Mouse (Mus musculus) stomach, postnatal 0 days (tissue): ENCODE results near the gene B3gnt2. TPM values are rescaled to one million over a fixed set of nuclear protein-coding genes. Genes with fewer than 3 reads are reported as not detected.

Source experiments
- ATAC-seq: fragments of 200-750 bp; cut with Nextera tagmentation; 2 replicates; pipeline ENCODE4 v1.8.0; 2017; ENCODE audit not compliant: low FRiP score, low TSS enrichment
- DNase-seq: peaks from one replicate; pipeline ENCODE4 v3.0.0-alpha.2; 2016; ENCODE audit warnings: low spot score
- H3K27ac ChIP-seq: fragments of 300-500 bp; sonication (generic); replicated peaks from 2 replicates; pipeline ENCODE4 v1.5.1; 2014; ENCODE audit warnings: mild to moderate bottlenecking, control low read depth
- H3K27me3 ChIP-seq: fragments of 300-500 bp; sonication (generic); 2 replicates; pipeline ENCODE4 v1.6.1; 2014; ENCODE audit warnings: low read length; ENCODE audit not compliant: control insufficient read depth, insufficient read depth
- H3K36me3 ChIP-seq: fragments of 300-500 bp; sonication (generic); 2 replicates; pipeline ENCODE4 v1.6.1; 2014; ENCODE audit warnings: low read length, mixed read lengths; ENCODE audit not compliant: control insufficient read depth, insufficient read depth
- H3K4me1 ChIP-seq: fragments of 300-500 bp; sonication (generic); replicated peaks from 2 replicates; pipeline ENCODE4 v1.6.1; 2014; ENCODE audit warnings: antibody characterized with exemption; ENCODE audit not compliant: control insufficient read depth, insufficient read depth
- H3K4me2 ChIP-seq: fragments of 300-500 bp; sonication (generic); replicated peaks from 2 replicates; pipeline ENCODE4 v1.6.1; 2014; ENCODE audit warnings: low read depth, mild to moderate bottlenecking, control low read depth, moderate library complexity
- H3K4me3 ChIP-seq: fragments of 300-500 bp; sonication (generic); 2 replicates; pipeline ENCODE4 v1.5.1; 2014; ENCODE audit warnings: low read depth, low read length, control low read depth
- H3K9ac ChIP-seq: fragments of 300-500 bp; sonication (generic); 2 replicates; pipeline ENCODE4 v1.6.1; 2014; ENCODE audit warnings: mild to moderate bottlenecking, low read length, control low read depth, mixed read lengths
- H3K9me3 ChIP-seq: fragments of 300-500 bp; sonication (generic); 2 replicates; pipeline ENCODE4 v1.6.1; 2016; ENCODE audit warnings: low read length; ENCODE audit not compliant: control insufficient read depth
- CTCF ChIP-seq: IDR thresholded peaks from 2 replicates; pipeline ENCODE4 v1.5.1; 2016; ENCODE audit warnings: antibody characterized with exemption, low read depth, mild to moderate bottlenecking, moderate library complexity
- EP300 ChIP-seq: optimal IDR thresholded peaks from 2 replicates; pipeline ENCODE3; 2016; ENCODE audit warnings: antibody characterized with exemption
- WGBS: fragments of 180-500 bp; shearing (Covaris S2); extraction: QIAGEN DNeasy Blood & Tissue Kit; methylation state at CpG from one replicate; pipeline ENCODE4 v1.1.7; 2014; 5-methylcytosine and 5-hydroxymethylcytosine counted together
- polyA plus RNA-seq: library from polyadenylated mRNA; unstranded; fragments of >200 nt; fragmentation: Nextera tagmentation; extraction: Ambion mirVana; gene quantifications from 2 replicates; pipeline ENCODE4 v1.2.1, GENCODE M21; 2015

B3gnt2 gene
- polyA plus RNA-seq, 1 experiment from 2014 or later = 18.4 TPM

DNA sequence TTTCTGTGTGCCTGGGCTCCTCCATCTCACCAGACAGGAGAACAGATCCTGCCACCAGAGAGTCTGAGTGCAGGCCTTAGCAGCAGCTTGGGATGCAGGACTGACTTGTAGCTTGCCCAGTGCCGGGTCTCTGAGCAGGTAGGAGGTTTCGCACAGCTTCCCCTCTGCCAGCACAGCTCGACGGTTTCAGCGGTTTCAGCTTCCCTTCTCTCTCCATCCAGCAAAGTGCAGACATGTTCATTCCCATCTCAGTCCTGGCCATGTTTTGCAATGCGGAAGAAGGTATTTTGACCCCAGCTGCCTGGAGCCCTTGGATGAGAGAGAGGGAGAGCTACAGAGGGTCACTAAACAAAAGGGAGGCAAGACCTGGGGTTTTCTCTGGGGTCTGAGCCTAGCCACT lies 30.1 kb downstream of the B3gnt2 start:
- WGBS = 52% methylated on average over 6 of the region's 6 CpGs
- Histone ChIP-seq H3K27me3 (no peaks in the 10 kb centered on the region), H3K4me2 (no peak overlapping the region), H3K36me3 (0 out of 2 replicates have a peak, but pooled peaks cover 3% of the 10 kb centered on the region), H3K4me1 (no peaks in the 10 kb centered on the region), H3K4me3 (no peak overlapping the region), H3K27ac (peak overlapping the region; percentile 59; the same call in 1 of the 2 replicates), H3K9me3 (no peaks in the 10 kb centered on the region), H3K9ac (no peak overlapping the region)
- no peak for ATAC-seq
- DNase-seq = no peak
- TF ChIP-seq CTCF (no peak), EP300 (no peak)

GRCm38 (mm10) chr11:22830179-22830611 lies 30.6 kb downstream of the B3gnt2 start:
- 0 out of 2 replicates have a peak, but pooled peaks cover 3% of the 10 kb centered on the region for H3K36me3 ChIP-seq
- no peaks in the 10 kb centered on the region for H3K27me3 ChIP-seq
- no peak for DNase-seq
- no peaks in the 10 kb centered on the region for H3K4me1 ChIP-seq
- 22% methylated on average over 5 of the region's 5 CpGs for WGBS
- H3K4me2 ChIP-seq = no peak overlapping the region
- peak; percentile 68; the same call in 1 of the 2 replicates for ATAC-seq
- peak overlapping the region; percentile 49; the same call in 1 of the 2 replicates for H3K27ac ChIP-seq
- no peak overlapping the region; the same call in 1 of the 2 replicates for H3K9ac ChIP-seq
- H3K9me3 ChIP-seq = no peaks in the 10 kb centered on the region
- H3K4me3 ChIP-seq = no peak overlapping the region
- TF ChIP-seq CTCF = no peak
- peak; percentile 60 for TF ChIP-seq EP300

GRCm38 (mm10) chr11:22828988-22829632 lies 31.7 kb downstream of the B3gnt2 start:
- WGBS = 96% methylated on average over 15 of the region's 15 CpGs
- no peaks in the 10 kb centered on the region for H3K27me3 ChIP-seq
- no peak for TF ChIP-seq EP300
- no peak for TF ChIP-seq CTCF
- DNase-seq (no peak), ATAC-seq (no peak)
- H3K9ac ChIP-seq = no peak overlapping the region
- no peak overlapping the region; the same call in 1 of the 2 replicates for H3K27ac ChIP-seq
- H3K4me3 ChIP-seq = no peak overlapping the region
- H3K9me3 ChIP-seq = no peaks in the 10 kb centered on the region
- H3K4me2 ChIP-seq = no peak overlapping the region
- no peaks in the 10 kb centered on the region for H3K4me1 ChIP-seq
- 0 out of 2 replicates have a peak, but pooled peaks cover 2% of the 10 kb centered on the region for H3K36me3 ChIP-seq

GRCm38 (mm10) chr11:22827514-22828080 lies 33.2 kb downstream of the B3gnt2 start:
- Histone ChIP-seq H3K27me3 (no peaks in the 10 kb centered on the region), H3K4me3 (no peak overlapping the region), H3K36me3 (no peaks in the 10 kb centered on the region), H3K9ac (no peak overlapping the region), H3K27ac (peak overlapping the region; percentile 8; the same call in 1 of the 2 replicates), H3K4me1 (no peaks in the 10 kb centered on the region), H3K4me2 (no peak overlapping the region), H3K9me3 (no peaks in the 10 kb centered on the region)
- no peak for TF ChIP-seq CTCF
- TF ChIP-seq EP300 = no peak
- ATAC-seq (no peak), DNase-seq (no peak)
- 83% methylated on average over 4 of the region's 4 CpGs for WGBS

DNA sequence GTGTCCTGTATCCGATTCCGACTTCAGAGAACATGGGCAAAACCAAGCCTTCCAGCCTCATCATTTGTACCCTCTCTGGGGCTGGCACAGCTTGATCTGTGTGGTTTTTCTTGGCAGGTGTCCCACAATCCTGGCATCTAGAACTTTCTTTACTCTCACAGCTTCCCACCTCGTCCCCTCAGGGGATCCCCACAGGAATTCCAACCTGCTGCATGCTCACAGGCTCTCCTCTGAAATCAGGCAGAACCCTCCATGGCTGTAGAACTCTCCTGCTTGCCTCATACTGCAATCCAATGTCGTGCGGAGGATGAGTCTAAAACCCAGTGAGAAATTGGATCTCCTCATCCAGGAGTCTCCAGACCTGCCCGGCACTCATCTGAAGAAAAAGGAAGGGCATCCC lies 34.1 kb downstream of the B3gnt2 start:
- TF ChIP-seq CTCF (no peak), EP300 (no peak)
- H3K27ac ChIP-seq = no peak overlapping the region
- WGBS = 93% methylated on average over 6 of the region's 6 CpGs
- H3K4me3 ChIP-seq = no peak overlapping the region
- no peak overlapping the region for H3K9ac ChIP-seq
- H3K4me2 ChIP-seq = no peak overlapping the region
- H3K9me3 ChIP-seq = no peaks in the 10 kb centered on the region
- H3K4me1 ChIP-seq = no peaks in the 10 kb centered on the region
- no peak for ATAC-seq
- no peaks in the 10 kb centered on the region for H3K36me3 ChIP-seq
- no peaks in the 10 kb centered on the region for H3K27me3 ChIP-seq
- no peak for DNase-seq

DNA sequence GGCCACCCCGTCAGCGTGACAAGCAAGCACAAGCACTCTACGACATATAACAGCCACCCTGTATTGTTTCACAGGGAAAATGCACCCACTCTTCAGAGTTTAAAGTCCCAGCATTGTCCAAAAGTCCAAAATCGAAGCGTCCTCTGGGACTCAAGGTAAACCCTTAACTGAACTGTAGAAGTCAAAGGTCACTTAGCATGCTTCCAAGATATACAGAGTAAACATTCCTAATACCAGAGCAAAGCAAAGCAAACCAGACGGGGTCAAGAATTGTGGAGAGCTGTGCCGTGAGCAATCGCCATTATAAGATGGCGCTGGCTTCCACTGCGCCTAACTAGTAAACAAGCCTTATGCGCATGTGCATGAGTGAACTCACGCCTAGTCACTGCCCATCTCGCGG lies 34.7 kb downstream of the B3gnt2 start:
- Histone ChIP-seq H3K4me3 (no peak overlapping the region), H3K4me1 (no peaks in the 10 kb centered on the region), H3K9ac (no peak overlapping the region), H3K4me2 (no peak overlapping the region), H3K27me3 (no peaks in the 10 kb centered on the region), H3K27ac (no peak overlapping the region), H3K9me3 (no peaks in the 10 kb centered on the region), H3K36me3 (no peaks in the 10 kb centered on the region)
- TF ChIP-seq EP300 = no peak
- TF ChIP-seq CTCF = no peak
- WGBS = 87% methylated on average over 14 of the region's 14 CpGs
- DNase-seq (no peak), ATAC-seq (no peak)
